Mouse (Mus musculus) bone marrow, adult 2 months (tissue): ENCODE results near the gene Helz.

Experiments
- CTCF ChIP-seq: fragments of 200-500 bp; IDR thresholded peaks from 2 replicates; pipeline ENCODE4 v1.5.1; 2011; ENCODE audit warnings: low read length, control low read depth; ENCODE audit not compliant: control insufficient read depth, insufficient read depth
- POLR2A ChIP-seq: fragments of 200-500 bp; IDR thresholded peaks from 2 replicates; pipeline ENCODE4 v1.6.1; 2011; ENCODE audit warnings: low read depth, mild to moderate bottlenecking, control low read depth, low read length, borderline replicate concordance; ENCODE audit not compliant: control insufficient read depth

- TF ChIP-seq CTCF: no peak
- no peak for TF ChIP-seq POLR2A
These were observed 127.5 kb downstream of the Helz start for GRCm38 (mm10) chr11:107675246-107675645.
